Mouse (Mus musculus) A20 (cell line): ENCODE measurements around the gene Nell2.
"Not testable (repeated sequence)": the region's sequence is repeated elsewhere in the genome, so short reads cannot be mapped to it uniquely, and the experiment has no call there.

Experiments
- DNase-seq: peaks from one replicate; pipeline ENCODE4 v3.0.0-alpha.2; 2011; ENCODE audit warnings: low read depth, low spot score

Gene Nell2

DNA sequence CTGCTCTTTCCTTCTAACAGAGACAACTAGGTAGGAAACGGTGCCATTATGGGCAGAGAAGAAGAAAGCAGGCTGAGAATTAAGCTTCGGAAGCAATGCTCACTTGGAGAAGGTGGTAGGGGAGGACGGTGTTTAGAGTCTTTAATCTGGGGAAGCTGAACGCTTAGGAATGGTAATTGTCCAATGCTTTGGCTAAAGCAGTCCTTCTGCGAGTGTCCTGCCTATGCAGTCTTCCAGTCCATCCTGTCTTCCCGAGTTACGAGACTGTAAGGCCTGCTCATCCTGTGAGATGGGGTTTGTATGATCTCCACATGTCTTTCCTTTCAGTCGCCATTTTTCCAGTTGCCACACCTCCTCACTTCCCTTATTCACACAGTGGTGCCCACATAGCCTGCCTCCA lies 284.5 kb downstream of the Nell2 start:
- no peak for DNase-seq

DNA sequence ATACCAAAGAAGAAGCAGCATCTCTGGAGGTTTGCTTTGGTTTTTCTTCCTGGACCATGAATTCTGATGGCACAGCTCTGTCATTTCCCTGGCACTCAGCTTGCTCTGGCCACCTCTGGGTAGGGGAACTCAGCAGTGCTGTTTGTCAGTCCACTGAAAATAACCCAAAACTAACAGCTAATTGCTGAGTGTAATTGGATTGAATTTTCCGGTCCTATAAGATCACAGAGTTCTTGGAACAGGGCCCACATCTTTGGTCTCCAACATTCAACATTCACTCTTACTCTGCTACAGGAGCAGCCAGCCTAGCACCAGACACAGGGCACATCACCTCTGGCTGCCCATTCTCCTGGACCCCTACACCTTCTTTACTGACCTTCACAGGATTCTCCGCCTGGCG lies 287.2 kb downstream of the Nell2 start:
- DNase-seq: no peak

DNA sequence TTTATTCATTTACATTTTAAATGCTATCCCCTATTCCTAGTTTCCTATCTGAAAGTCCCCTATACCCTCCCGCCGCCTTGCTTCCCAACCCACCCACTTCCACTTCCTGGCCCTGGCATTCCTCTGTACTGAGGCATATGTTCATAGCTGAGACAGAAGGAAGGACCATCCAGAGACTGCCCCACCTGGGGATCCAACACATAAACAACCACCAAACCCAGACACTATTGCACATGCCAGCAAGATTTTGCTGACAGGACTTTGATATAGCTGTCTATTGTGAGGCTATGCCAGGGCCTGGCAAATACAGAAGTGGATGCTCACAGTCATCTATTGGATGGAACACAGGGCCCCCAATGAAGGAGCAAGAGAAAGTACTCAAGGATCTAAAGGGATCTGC lies 291.3 kb downstream of the Nell2 start:
- not testable (repeated sequence) for DNase-seq

GRCm38 (mm10) chr15:95236509-95236908 lies 291.9 kb downstream of the Nell2 start:
- DNase-seq: no peak

GRCm38 (mm10) chr15:95231171-95231570 lies 297.2 kb downstream of the Nell2 start:
- DNase-seq: no peak

DNA sequence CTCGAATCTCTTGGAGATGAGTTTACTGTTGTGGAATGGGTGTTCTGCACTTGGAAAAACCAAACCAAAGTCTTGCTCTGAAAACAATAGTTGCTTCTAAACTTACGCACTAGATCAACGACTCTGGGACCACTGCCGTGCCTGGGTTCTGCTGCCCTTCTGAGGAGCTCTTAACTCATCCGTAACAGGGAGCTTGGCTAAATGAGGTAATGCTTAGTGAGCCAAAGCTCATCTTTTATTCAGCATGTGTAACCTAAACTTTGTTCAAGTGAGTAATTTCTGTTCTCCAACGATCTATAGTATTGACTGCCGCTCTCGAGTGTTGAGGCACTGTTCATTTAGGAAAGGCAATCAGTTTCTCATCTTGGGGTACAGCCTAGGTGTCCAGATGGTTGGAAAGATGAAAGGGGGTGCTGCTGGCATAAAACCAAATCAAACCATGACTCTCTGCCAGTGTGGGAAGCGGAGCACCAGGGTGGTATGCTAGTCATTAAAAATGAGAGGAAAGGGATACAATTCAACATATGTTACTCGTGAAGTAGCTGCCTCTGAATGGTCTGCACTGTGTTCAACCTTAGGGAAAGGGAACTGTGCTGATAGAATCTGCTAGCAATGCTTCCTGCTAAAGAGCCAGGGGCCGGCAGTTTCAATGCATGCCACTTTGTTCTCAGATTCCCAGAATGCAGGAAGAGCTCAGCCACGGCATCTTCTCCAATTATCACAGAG lies 311.6 kb downstream of the Nell2 start:
- DNase-seq: no peak

DNA sequence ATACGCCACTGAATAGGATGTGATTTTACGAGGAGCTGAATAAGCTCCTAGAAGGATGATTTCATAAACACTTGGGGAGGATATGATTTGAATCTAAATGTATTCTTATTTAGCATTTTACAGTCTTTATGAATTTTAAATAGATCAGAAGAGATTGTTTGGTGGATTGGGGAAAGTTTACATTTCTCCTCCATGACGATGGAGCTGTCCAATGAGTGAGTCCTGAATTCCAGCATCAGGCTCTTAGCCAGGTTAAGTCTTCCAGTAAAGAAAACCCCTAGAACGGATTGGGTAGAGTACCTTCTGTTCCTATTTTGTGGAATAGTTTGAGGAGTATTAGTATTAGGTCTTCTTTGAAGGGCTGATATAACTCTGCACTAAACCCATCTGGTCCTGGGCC lies 317.8 kb downstream of the Nell2 start:
- DNase-seq: no peak

DNA sequence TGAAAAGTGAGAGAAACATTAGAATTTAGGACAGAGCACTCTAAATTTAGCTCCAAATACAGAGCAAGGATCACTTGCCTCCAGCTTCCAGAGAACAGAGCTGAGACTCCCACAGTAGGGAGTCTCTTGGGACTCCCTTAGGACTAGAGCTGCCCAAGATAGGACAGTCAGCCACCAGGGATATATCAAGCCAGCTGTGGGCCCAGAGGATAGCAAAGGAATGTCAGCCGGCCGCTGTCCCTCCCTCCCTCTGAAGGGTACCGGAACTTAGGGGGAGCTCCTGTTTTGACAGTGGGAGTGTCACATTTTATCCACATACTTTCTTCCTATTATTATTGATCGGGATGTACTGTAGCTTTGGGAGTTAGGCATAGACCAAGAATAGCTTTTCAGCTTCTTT lies 319.2 kb downstream of the Nell2 start:
- no peak for DNase-seq

DNA sequence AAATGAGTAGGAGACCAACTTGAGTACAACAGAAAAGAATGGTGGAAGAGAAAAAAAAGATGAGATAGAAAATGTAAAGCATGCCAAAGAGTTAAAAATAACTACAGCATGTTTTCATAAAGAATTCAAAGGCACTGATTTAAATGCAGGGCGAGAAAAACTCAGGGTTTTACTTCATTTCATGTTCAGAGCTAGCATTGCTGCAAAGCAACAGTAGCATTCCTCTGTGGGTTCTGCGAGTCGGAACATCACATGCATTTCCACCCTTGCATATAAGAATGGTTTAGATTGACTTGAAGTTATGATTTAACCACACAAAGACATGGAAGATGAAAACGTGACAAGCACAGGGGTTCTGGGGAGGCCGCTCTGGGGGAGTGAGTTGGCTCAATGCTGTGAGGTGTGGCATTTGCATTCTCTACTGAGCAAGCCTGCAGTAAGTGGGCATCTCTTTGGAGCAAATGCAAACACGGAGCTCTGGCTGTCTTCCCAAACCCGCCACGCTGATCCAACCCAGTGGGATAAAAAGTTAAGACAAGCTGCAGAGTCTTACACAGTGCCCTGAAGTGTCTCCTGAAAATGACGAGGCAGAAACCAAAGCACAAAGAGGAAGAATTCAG lies 334.6 kb downstream of the Nell2 start:
- no peak for DNase-seq

DNA sequence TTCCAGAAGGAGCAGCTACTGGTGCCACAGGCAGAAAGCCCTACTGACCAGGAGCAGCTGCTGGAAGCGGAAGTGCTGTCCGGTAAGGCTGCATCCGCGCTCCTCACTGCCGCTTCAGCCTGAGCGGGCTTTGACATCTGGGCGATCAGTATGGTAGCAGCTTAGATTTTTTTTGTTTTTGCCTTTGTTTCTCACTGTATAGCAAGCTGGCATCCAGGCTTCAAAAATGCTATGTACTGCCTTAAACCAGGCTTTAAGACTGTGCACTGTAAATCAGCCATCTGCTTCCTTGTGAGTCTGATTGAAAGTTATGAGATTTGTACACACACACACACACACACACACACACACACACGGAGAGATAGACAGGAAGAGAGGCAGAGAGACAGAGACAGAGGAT lies 335.4 kb downstream of the Nell2 start:
- DNase-seq: no peak

DNA sequence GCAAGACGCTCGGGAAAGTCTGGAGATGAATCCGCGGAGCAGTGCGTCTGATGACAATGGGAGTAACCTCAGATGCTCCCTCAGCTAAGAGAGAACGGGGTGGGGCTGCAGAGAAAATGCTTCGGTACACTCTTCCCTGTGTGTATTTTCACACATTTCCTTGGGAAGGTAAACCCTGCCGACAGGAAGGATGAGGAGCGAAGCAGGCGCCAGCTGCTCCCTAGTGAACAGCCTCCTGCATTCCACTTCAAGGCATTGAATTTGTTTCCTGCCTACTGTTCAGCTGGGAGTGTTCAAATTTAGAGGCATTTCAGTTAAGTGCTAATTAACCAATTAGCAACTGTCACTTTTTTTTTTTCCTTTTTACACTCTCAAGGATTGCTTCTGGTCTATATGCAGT lies 342.1 kb downstream of the Nell2 start:
- DNase-seq: no peak

DNA sequence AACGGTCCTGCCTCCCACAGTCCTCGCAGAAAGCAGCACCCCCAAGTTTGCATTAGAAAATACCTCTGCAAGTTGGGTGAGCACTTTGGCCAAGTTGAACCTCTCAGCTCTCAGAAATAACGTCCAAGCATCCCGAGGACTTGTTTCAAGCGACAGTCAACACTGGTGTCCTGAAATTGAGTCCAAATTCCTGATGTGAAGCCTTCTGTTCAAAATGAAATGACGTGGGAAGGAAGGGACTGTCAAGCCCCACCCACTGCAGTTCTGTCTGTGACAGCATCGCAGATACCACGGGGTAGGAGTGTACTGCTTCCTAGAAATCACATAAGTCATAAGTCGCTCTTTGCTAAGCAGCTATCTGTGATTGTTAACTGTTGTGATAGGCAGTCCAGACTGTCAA lies 342.9 kb downstream of the Nell2 start:
- DNase-seq: no peak

DNA sequence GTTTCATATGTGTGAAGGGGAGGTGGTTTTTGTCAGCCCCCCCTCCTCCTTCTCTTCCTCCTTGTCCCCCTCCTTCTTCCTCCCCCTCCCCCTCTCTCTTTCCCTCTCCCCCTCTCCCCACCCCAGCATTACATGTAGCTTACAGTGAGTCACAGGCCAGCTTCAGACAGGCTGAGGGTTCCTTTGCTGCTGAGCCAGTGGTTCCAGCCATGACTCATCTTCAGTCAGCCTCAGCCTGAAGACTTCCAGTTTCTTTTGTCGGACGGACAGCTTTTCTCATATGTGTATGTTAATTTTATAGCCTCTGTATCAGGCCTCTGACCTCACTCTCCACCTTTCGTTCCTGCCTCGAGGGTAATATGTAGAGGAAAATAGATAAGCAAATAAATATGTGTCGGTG lies 344.9 kb downstream of the Nell2 start:
- no peak for DNase-seq

GRCm38 (mm10) chr15:95156828-95157227 lies 371.5 kb downstream of the Nell2 start:
- no peak for DNase-seq

- DNase-seq: no peak
Observed at GRCm38 (mm10) chr15:95145118-95145517, 383.2 kb downstream of the Nell2 start.

GRCm38 (mm10) chr15:95144131-95144530 lies 384.2 kb downstream of the Nell2 start:
- no peak for DNase-seq

DNA sequence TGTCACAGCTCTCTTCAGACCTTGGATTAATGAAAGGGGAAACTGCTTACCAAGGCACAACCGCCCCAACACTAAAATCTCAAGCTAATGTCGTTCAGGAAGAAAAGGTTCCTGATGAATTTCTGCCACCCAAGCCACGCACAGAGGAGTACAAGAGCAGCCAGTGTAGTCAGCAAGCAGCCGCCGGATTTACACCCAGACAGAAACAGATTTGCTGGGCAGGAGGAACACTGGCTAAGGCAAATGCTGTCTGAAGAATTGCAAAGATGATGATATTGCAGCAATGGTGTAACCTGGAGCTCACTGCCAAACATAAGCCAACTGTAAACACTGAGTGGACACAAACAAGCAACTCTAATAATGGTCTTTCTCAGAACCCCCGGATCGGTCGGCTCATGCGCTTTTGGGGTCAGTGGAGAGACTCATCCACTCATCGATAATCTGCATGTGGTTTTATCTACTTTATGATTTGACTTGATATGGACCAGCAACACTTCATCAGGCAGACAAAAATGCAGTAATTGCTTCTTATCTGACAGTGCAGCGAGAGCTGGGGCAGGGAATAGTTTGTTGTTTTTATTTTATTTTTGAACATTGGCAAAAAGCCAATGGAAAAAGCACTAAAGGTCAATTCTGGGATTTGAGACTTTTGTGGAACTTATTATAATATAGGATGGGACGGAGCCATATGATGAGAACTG lies 389.5 kb downstream of the Nell2 start:
- DNase-seq: no peak

- no peak for DNase-seq
Observed at GRCm38 (mm10) chr15:95137018-95137810, 391.1 kb downstream of the Nell2 start.

DNA sequence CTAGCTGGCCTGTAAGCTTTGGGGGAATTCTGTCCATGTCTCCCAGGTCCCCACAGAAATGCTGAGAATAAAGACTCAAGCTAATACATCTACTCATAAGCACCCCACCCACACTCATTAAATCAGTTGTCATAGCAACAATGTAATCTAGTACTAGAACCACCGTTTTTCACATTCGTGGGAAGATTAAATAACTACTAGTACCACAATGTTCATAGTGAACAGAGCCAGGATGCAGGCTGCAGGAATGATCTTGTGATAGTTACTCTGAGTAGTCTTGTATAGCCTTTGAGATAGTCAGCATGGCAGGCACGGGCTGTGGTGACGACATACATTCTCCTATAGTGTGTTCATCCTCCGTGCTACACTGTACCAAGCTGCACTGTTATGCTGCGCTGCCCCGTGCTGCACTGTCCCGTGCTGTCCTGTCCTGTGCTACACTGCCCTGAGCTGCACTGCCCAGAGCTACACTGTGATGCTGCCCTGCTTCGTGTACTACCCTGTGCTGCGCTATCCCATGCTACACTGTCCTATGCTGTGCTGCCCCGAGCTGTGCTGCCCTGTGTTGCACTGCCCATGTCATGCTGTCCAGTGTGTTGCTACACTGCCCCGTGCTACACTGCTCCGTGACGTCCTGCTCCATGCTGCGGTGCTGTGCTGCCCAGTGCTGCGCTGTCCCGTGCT lies 392.3 kb downstream of the Nell2 start:
- DNase-seq: no peak

DNA sequence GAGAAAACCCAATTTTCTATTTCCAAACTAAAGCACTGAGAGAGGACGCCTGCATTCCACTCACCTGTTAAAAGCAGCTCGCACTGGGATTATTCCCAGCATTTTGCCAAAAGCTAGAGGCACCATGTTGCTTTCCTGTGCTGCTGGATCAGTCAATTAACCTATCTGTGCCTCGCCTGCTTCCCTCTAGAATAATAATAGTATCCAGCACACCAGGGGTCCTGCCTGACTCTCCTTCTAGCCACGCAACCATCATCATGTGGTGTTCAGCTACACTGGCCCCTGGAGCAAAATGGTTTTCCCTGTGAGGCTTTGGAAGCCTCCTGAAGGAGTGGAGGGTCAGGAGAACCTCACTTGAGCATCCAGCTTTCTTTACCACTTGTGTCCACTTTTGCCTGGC lies 397.0 kb downstream of the Nell2 start:
- no peak for DNase-seq

DNA sequence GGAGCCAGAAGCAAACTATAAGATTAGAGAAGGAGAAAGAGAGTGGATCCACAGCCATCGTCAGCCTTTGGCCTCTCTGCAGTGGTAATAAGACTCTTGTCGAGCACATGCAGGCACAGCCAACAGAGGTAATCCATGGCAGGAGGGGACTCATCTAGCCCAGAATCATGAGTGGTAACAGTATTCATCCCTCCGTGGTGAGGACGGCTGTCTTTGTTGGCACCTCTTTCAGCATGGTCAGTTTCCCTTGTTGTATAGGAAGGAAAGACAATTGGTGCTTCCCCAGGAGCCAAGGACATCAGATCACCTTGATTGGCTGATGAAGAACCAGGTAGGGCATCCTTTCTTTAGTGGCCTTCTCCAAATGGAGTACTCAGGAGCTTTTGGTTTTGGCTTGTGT lies 419.7 kb downstream of the Nell2 start:
- no peak for DNase-seq
